Mouse (Mus musculus): ENCODE results near the gene Grin1.

Gene Grin1

GRCm38 (mm10) chr2:25318119-25318966, 644 bp downstream of the Grin1 start:
- DNase-seq (ENCODE audit: low read depth, low spot score), result peak; percentile 31

GRCm38 (mm10) chr2:25311491-25311891, 7.5 kb downstream of the Grin1 start:
- DNase-seq (ENCODE audit: low read depth, low spot score), result peak; percentile 56

GRCm38 (mm10) chr2:25310969-25311368, 8.0 kb downstream of the Grin1 start:
- DNase-seq (ENCODE audit: low read depth, low spot score), result no peak

GRCm38 (mm10) chr2:25310180-25310579, 8.8 kb downstream of the Grin1 start:
- no peak for DNase-seq (ENCODE audit: low read depth, low spot score)

GRCm38 (mm10) chr2:25305587-25306359, 13.2 kb downstream of the Grin1 start:
- DNase-seq (ENCODE audit: low read depth, low spot score), result no peak

- peak; percentile 52 for DNase-seq (ENCODE audit: low read depth, low spot score)
These were observed 14.1 kb downstream of the Grin1 start for GRCm38 (mm10) chr2:25304657-25305541.

- DNase-seq (ENCODE audit: low read depth, low spot score), result no peak
These were observed 14.9 kb downstream of the Grin1 start for GRCm38 (mm10) chr2:25303931-25304656.

- DNase-seq (ENCODE audit: low read depth, low spot score), result no peak
These were observed 15.5 kb downstream of the Grin1 start for GRCm38 (mm10) chr2:25303452-25303851.

GRCm38 (mm10) chr2:25298046-25298445, 20.9 kb downstream of the Grin1 start:
- no peak for DNase-seq (ENCODE audit: low read depth, low spot score)

- no peak for DNase-seq (ENCODE audit: low read depth, low spot score)
These were observed 21.9 kb downstream of the Grin1 start for GRCm38 (mm10) chr2:25297093-25297492.

- no peak for DNase-seq (ENCODE audit: low read depth, low spot score)
These were observed 25.3 kb downstream of the Grin1 start for GRCm38 (mm10) chr2:25293706-25294105.

GRCm38 (mm10) chr2:25292856-25293255, 26.1 kb downstream of the Grin1 start:
- DNase-seq (ENCODE audit: low read depth, low spot score), result peak; percentile 80

- no peak for DNase-seq (ENCODE audit: low read depth, low spot score)
These were observed 26.9 kb downstream of the Grin1 start for GRCm38 (mm10) chr2:25292054-25292544.

- DNase-seq (ENCODE audit: low read depth, low spot score), result no peak
These were observed 27.6 kb downstream of the Grin1 start for GRCm38 (mm10) chr2:25291184-25292053.

- DNase-seq (ENCODE audit: low read depth, low spot score), result peak; percentile 35
These were observed 28.2 kb downstream of the Grin1 start for GRCm38 (mm10) chr2:25290816-25291130.

GRCm38 (mm10) chr2:25290101-25290815, 28.7 kb downstream of the Grin1 start:
- DNase-seq (ENCODE audit: low read depth, low spot score), result peak; percentile 44

GRCm38 (mm10) chr2:25289651-25290050, 29.3 kb downstream of the Grin1 start, which contains the start of gene Lrrc26:
TSS of gene Lrrc26 (plus strand) at chr2:25289915.
- DNase-seq (ENCODE audit: low read depth, low spot score), result no peak

GRCm38 (mm10) chr2:25288734-25289345, 30.1 kb downstream of the Grin1 start:
- no peak for DNase-seq (ENCODE audit: low read depth, low spot score)
